Mouse (Mus musculus): ENCODE results near the gene Snap25. TPM values are rescaled to one million over a fixed set of nuclear protein-coding genes. Genes with fewer than 3 reads are reported as not detected.

The Snap25 gene
- total RNA-seq, 2 experiments from 2014 or later, result not detected

GRCm38 (mm10) chr2:136711155-136711554, 2.1 kb upstream of the Snap25 start:
- no peak for ATAC-seq (replicated peaks; ENCODE audit: low FRiP score, low TSS enrichment, poor library complexity, severe bottlenecking)

- ATAC-seq (replicated peaks; ENCODE audit: low FRiP score, low TSS enrichment, poor library complexity, severe bottlenecking), result no peak
Observed at GRCm38 (mm10) chr2:136711746-136712440, 1.4 kb upstream of the Snap25 start.

GRCm38 (mm10) chr2:136712441-136713015, 725 bp upstream of the Snap25 start:
- no peak for ATAC-seq (replicated peaks; ENCODE audit: low FRiP score, low TSS enrichment, poor library complexity, severe bottlenecking)

GRCm38 (mm10) chr2:136714008-136714411, 757 bp downstream of the Snap25 start:
- ATAC-seq (replicated peaks; ENCODE audit: low FRiP score, low TSS enrichment, poor library complexity, severe bottlenecking), result peak; percentile 98

- no peak for ATAC-seq (replicated peaks; ENCODE audit: low FRiP score, low TSS enrichment, poor library complexity, severe bottlenecking)
Observed at GRCm38 (mm10) chr2:136715531-136715930, 2.3 kb downstream of the Snap25 start.

- no peak for ATAC-seq (replicated peaks; ENCODE audit: low FRiP score, low TSS enrichment, poor library complexity, severe bottlenecking)
Observed at GRCm38 (mm10) chr2:136716400-136716799, 3.1 kb downstream of the Snap25 start.

- ATAC-seq (replicated peaks; ENCODE audit: low FRiP score, low TSS enrichment, poor library complexity, severe bottlenecking), result no peak
Observed at GRCm38 (mm10) chr2:136720235-136720634, 7.0 kb downstream of the Snap25 start.

- no peak for ATAC-seq (replicated peaks; ENCODE audit: low FRiP score, low TSS enrichment, poor library complexity, severe bottlenecking)
Observed at GRCm38 (mm10) chr2:136738260-136738659, 25.0 kb downstream of the Snap25 start.

- no peak for ATAC-seq (replicated peaks; ENCODE audit: low FRiP score, low TSS enrichment, poor library complexity, severe bottlenecking)
Observed at GRCm38 (mm10) chr2:136742230-136742629, 29.0 kb downstream of the Snap25 start.

GRCm38 (mm10) chr2:136744683-136745326, 31.6 kb downstream of the Snap25 start:
- no peak for ATAC-seq (replicated peaks; ENCODE audit: low FRiP score, low TSS enrichment, poor library complexity, severe bottlenecking)

- no peak for ATAC-seq (replicated peaks; ENCODE audit: low FRiP score, low TSS enrichment, poor library complexity, severe bottlenecking)
Observed at GRCm38 (mm10) chr2:136745327-136745994, 32.2 kb downstream of the Snap25 start.

- no peak for ATAC-seq (replicated peaks; ENCODE audit: low FRiP score, low TSS enrichment, poor library complexity, severe bottlenecking)
Observed at GRCm38 (mm10) chr2:136753682-136754081, 40.4 kb downstream of the Snap25 start.

GRCm38 (mm10) chr2:136758809-136759551, 45.7 kb downstream of the Snap25 start:
- no peak for ATAC-seq (replicated peaks; ENCODE audit: low FRiP score, low TSS enrichment, poor library complexity, severe bottlenecking)

GRCm38 (mm10) chr2:136778156-136778555, 64.9 kb downstream of the Snap25 start:
- ATAC-seq (replicated peaks; ENCODE audit: low FRiP score, low TSS enrichment, poor library complexity, severe bottlenecking), result no peak

GRCm38 (mm10) chr2:136778674-136779073, 65.4 kb downstream of the Snap25 start:
- no peak for ATAC-seq (replicated peaks; ENCODE audit: low FRiP score, low TSS enrichment, poor library complexity, severe bottlenecking)

GRCm38 (mm10) chr2:136780268-136780667, 67.0 kb downstream of the Snap25 start:
- no peak for ATAC-seq (replicated peaks; ENCODE audit: low FRiP score, low TSS enrichment, poor library complexity, severe bottlenecking)

- ATAC-seq (replicated peaks; ENCODE audit: low FRiP score, low TSS enrichment, poor library complexity, severe bottlenecking), result no peak
Observed at GRCm38 (mm10) chr2:136784310-136784709, 71.1 kb downstream of the Snap25 start.

GRCm38 (mm10) chr2:136788379-136788778, 75.1 kb downstream of the Snap25 start:
- ATAC-seq (replicated peaks; ENCODE audit: low FRiP score, low TSS enrichment, poor library complexity, severe bottlenecking), result no peak

- no peak for ATAC-seq (replicated peaks; ENCODE audit: low FRiP score, low TSS enrichment, poor library complexity, severe bottlenecking)
Observed at GRCm38 (mm10) chr2:136796518-136796917, 83.3 kb downstream of the Snap25 start.
